Mouse (Mus musculus): Measurements from ENCODE around the gene Klra10. TPM values are rescaled to one million over a fixed set of nuclear protein-coding genes. Genes with fewer than 3 reads are reported as not detected.

Gene Klra10
- not detected in 2 replicates for polyA plus RNA-seq (2012)

DNA sequence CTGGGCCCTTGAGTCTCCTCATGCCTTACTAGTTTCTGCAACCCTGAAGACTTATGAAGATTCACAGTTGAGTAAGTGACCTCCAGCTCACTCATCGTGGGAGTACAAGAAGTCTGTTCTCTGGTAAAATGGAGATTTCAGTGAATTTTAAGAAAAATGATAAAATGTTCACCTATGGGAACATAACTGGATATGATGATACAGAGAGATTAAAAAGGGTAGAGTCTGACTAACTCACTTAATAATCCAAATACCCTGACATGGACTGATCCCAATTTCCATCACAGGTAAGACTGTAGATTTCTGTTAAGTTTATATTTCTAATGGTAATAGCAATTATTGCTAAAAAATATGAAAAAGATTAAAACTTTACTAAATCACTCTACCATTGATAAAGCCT is at the start of gene Klra10:
Gene Klra10 (minus strand): TSS at position 101 of the 400 bp plus-strand sequence.

DNA sequence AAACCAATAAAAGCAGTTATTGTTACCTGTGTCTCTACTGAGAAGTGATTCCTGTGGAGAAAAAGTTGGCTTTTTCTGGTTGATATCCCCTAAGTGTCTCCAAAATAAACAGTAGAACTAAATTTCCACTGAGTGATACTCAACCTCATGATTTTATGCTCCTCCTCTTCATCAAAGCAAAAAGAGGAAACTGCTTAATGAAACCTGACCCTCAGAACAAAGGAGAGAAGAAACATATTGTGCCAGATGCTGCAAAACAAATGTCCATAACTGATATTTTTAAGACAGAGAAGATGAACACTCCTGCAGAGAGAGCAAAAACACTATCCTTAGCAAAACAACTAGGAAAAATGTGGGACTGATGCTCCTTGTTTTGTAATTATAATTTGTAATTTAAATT is 48.5 kb downstream of the Klra10 start, which contains the start of gene Klra7:
Gene Klra7 (minus strand): TSS at position 101 of the 400 bp plus-strand sequence.

Other genes with a start within 250 kb of the Klra10 start
- 0.06 TPM in 1 of 2 replicates, not detected in the other for gene Klra4, start 214.7 kb downstream of the Klra10 start, polyA plus RNA-seq (2012)
- gene Klra8, start 152.0 kb downstream of the Klra10 start, polyA plus RNA-seq (2012) = 0.07 TPM in 1 of 2 replicates, not detected in the other
- gene Klra9, start 88.8 kb downstream of the Klra10 start, polyA plus RNA-seq (2012) = 0.10 TPM in 1 of 2 replicates, not detected in the other
- 0.17 TPM in 1 of 2 replicates, not detected in the other for gene Klra7, start 48.6 kb downstream of the Klra10 start, polyA plus RNA-seq (2012)
- not detected in 2 replicates for gene Klra3, start 55.6 kb upstream of the Klra10 start, polyA plus RNA-seq (2012)
- gene Klra1, start 104.9 kb upstream of the Klra10 start, polyA plus RNA-seq (2012) = not detected in 2 replicates

Data from megakaryocyte-erythroid progenitor cell, adult 5 weeks (primary cell).